26 mouse cellular contexts compared by ENCODE assay signal in genomic region chr16:10058094-10058493, GRCm38 (mm10).
DNase-seq lines count a peak whose midpoint lies in the region; ATAC-seq and TF ChIP-seq lines count a peak whose summit lies in the region.
"Had no signal": no experiment of that assay in that cellular context is flagged by ENCODE, and none has a peak within 500 bp of the region (broad histone marks: within the 10 kb centered on the region; RNA-seq: fewer than 3 reads in every experiment).

No protein-coding gene starts in this region.

- H3K36me3 ChIP-seq in hindbrain, embryonic 14.5 days (replicated peaks; ENCODE audit: control insufficient read depth, insufficient read depth) = no peaks in the 10 kb centered on the region
- H3K36me3 ChIP-seq in hindbrain, embryonic 13.5 days = no peaks in the 10 kb centered on the region
- no peaks in the 10 kb centered on the region for H3K36me3 ChIP-seq in lung, postnatal 0 days (ENCODE audit: insufficient read depth, low read length)
- H3K36me3 ChIP-seq: heart, embryonic 13.5 days; intestine, embryonic 15.5 days; limb, embryonic 12.5 days; neural tube, embryonic 13.5 days had no signal

- no peaks in the 10 kb centered on the region for H3K27me3 ChIP-seq in hindbrain, embryonic 14.5 days (ENCODE audit: control insufficient read depth, insufficient read depth, low read length)
- no peaks in the 10 kb centered on the region for H3K27me3 ChIP-seq in hindbrain, embryonic 13.5 days
- no peaks in the 10 kb centered on the region for H3K27me3 ChIP-seq in lung, postnatal 0 days (replicated peaks; ENCODE audit: insufficient read depth, low read length)
- H3K27me3 ChIP-seq: forebrain, embryonic 13.5 days; heart, embryonic 13.5 days; intestine, embryonic 15.5 days; limb, embryonic 12.5 days; neural tube, embryonic 13.5 days had no signal

- no peak for ATAC-seq in hindbrain, embryonic 14.5 days (ENCODE audit: low FRiP score)
- no peak for ATAC-seq in hindbrain, embryonic 13.5 days (ENCODE audit: low FRiP score)
- peak; percentile 60 for ATAC-seq in lung, postnatal 0 days
- ATAC-seq: CD4-positive, CD25-positive, alpha-beta regulatory T cell, adult 4 months; forebrain, embryonic 13.5 days; intestine, embryonic 15.5 days had no signal

- DNase-seq in hindbrain, embryonic 14.5 days (ENCODE audit: low spot score) = peak; percentile 34
- DNase-seq in left cerebral cortex, postnatal 4 days = peak; percentile 70
- DNase-seq in left cerebral cortex, adult 18-20 months (ENCODE audit: low spot score in 2 of 2) = no peak
- DNase-seq in lung, postnatal 0 days (ENCODE audit: low spot score) = peak; percentile 66
- no peak for DNase-seq in lung, postnatal 14 days
- DNase-seq in lung, postnatal 4 days = peak; percentile 6 to 42
- DNase-seq: adrenal gland, postnatal 36 days; cerebellum, adult 9-11 months; gastrocnemius, postnatal 10 days; heart, postnatal 10 days; kidney, adult 2 months; kidney, postnatal 36 days; layer of hippocampus, postnatal 36 days; right cerebral cortex, postnatal 4 days; thymus, adult 18-20 months; thymus, postnatal 25 days had no signal

- H3K4me2 ChIP-seq in hindbrain, embryonic 14.5 days (replicated peaks) = no peak overlapping the region
- no peak overlapping the region for H3K4me2 ChIP-seq in hindbrain, embryonic 13.5 days
- no peak overlapping the region for H3K4me2 ChIP-seq in lung, postnatal 0 days (replicated peaks; ENCODE audit: low read depth, low read length)
- H3K4me2 ChIP-seq: forebrain, embryonic 13.5 days; heart, embryonic 13.5 days; intestine, embryonic 15.5 days; limb, embryonic 12.5 days; liver, embryonic 11.5 days; midbrain, embryonic 11.5 days; neural tube, embryonic 13.5 days had no signal

- TF ChIP-seq CTCF in lung, postnatal 0 days (IDR thresholded peaks at IDR 0.05) = no peak

- TF ChIP-seq EP300 in lung, postnatal 0 days (IDR thresholded peaks at IDR 0.05) = no peak

- intact Hi-C loops in left cerebral cortex, postnatal 4 days (cut with DNase I) = no loop called here

- no peaks in the 10 kb centered on the region for H3K9me3 ChIP-seq in hindbrain, embryonic 14.5 days (ENCODE audit: control insufficient read depth, low read length)
- no peaks in the 10 kb centered on the region for H3K9me3 ChIP-seq in hindbrain, embryonic 13.5 days
- no peaks in the 10 kb centered on the region for H3K9me3 ChIP-seq in lung, postnatal 0 days (ENCODE audit: low read length)
- H3K9me3 ChIP-seq: forebrain, embryonic 13.5 days; heart, embryonic 13.5 days; intestine, embryonic 15.5 days; limb, embryonic 12.5 days; neural tube, embryonic 13.5 days had no signal

- WGBS in hindbrain, embryonic 14.5 days = 67% methylated on average over 4 of the region's 4 CpGs
- WGBS in hindbrain, embryonic 13.5 days = 71% methylated on average over 4 of the region's 4 CpGs
- 44% methylated on average over 4 of the region's 4 CpGs for WGBS in lung, postnatal 0 days

- no peaks in the 10 kb centered on the region for H3K4me1 ChIP-seq in hindbrain, embryonic 14.5 days (replicated peaks; ENCODE audit: control insufficient read depth, insufficient read depth, low read length)
- no peaks in the 10 kb centered on the region for H3K4me1 ChIP-seq in hindbrain, embryonic 13.5 days (replicated peaks)
- no peaks in the 10 kb centered on the region for H3K4me1 ChIP-seq in lung, postnatal 0 days (ENCODE audit: insufficient read depth, low read depth, low read length)
- H3K4me1 ChIP-seq: forebrain, embryonic 13.5 days; intestine, embryonic 15.5 days; limb, embryonic 12.5 days had no signal

- no peak overlapping the region for H3K4me3 ChIP-seq in hindbrain, embryonic 14.5 days (replicated peaks; ENCODE audit: low read length)
- no peak overlapping the region for H3K4me3 ChIP-seq in hindbrain, embryonic 13.5 days
- no peak overlapping the region for H3K4me3 ChIP-seq in lung, postnatal 0 days (ENCODE audit: low read depth, low read length)
- H3K4me3 ChIP-seq: forebrain, embryonic 13.5 days; heart, embryonic 13.5 days; intestine, embryonic 15.5 days; limb, embryonic 12.5 days; neural tube, embryonic 13.5 days had no signal

- no peak overlapping the region for H3K9ac ChIP-seq in hindbrain, embryonic 14.5 days
- no peak overlapping the region for H3K9ac ChIP-seq in hindbrain, embryonic 13.5 days
- no peak overlapping the region for H3K9ac ChIP-seq in lung, postnatal 0 days (replicated peaks; ENCODE audit: low read depth)
- H3K9ac ChIP-seq: forebrain, embryonic 13.5 days; heart, embryonic 13.5 days; intestine, embryonic 15.5 days; limb, embryonic 12.5 days; neural tube, embryonic 13.5 days had no signal

- no peak overlapping the region for H3K27ac ChIP-seq in hindbrain, embryonic 14.5 days
- no peak overlapping the region for H3K27ac ChIP-seq in hindbrain, embryonic 13.5 days
- no peak overlapping the region for H3K27ac ChIP-seq in lung, postnatal 0 days (ENCODE audit: low read length)
- H3K27ac ChIP-seq: forebrain, embryonic 13.5 days; heart, embryonic 13.5 days; intestine, embryonic 15.5 days; limb, embryonic 12.5 days; neural tube, embryonic 13.5 days; stomach, postnatal 0 days had no signal

Comparison
In these comparisons a context has a peak if more than half of its experiments do, and no peak if none do; other contexts are left out.
1. DNase-seq: peak in hindbrain, embryonic 14.5 days (single experiment), left cerebral cortex, postnatal 4 days (single experiment), lung, postnatal 0 days (single experiment) and lung, postnatal 4 days (2 of 2); none in left cerebral cortex, adult 18-20 months (0 of 2) and lung, postnatal 14 days (single experiment).